Mouse (Mus musculus): ENCODE results near the gene Idua.

Idua gene

DNA sequence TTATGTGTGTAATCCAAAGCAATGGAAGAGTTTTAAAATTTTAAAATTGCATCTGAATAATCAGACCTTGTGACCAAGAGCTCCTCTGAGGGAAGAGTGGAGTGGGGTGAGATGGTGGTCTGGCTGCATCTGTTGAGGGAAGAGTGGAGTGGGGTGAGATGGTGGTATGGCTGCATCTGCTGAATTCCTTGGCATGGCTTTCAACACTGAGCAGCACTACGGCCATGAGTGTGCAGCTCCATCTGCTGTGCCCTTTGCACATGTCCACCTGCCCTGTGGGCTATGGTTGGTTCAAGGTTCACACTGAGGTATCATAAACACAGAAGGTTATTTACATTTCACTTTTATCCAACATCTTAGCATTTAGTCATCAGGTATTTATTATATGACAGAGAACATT lies 67.3 kb downstream of the Idua start:
- no peak for DNase-seq

All from spleen, adult 18-20 months (tissue).